Mouse (Mus musculus) heart, postnatal 0 days (tissue): ENCODE results near the gene Vcpkmt. TPM values are rescaled to one million over a fixed set of nuclear protein-coding genes. Genes with fewer than 3 reads are reported as not detected.
"Not testable (repeated sequence)": the region's sequence is repeated elsewhere in the genome, so short reads cannot be mapped to it uniquely, and the experiment has no call there.

Experiments used
- ATAC-seq: fragments of 200-750 bp; cut with Nextera tagmentation; 2 replicates; pipeline ENCODE4 v1.8.0; 2017; ENCODE audit warnings: low read depth, moderate number of reproducible peaks, moderate library complexity; ENCODE audit not compliant: insufficient read depth
- DNase-seq: peaks from one replicate; pipeline ENCODE4 v3.0.0-alpha.2; 2016; ENCODE audit warnings: low spot score
- H3K27ac ChIP-seq: fragments of 300-500 bp; sonication (generic); 2 replicates; pipeline ENCODE4 v1.5.1; 2014; ENCODE audit warnings: low read depth, mild to moderate bottlenecking
- H3K27me3 ChIP-seq: fragments of 300-500 bp; sonication (generic); 2 replicates; pipeline ENCODE4 v1.6.1; 2014; ENCODE audit warnings: low read length, mixed read lengths; ENCODE audit not compliant: control insufficient read depth, insufficient read depth
- H3K36me3 ChIP-seq: fragments of 300-500 bp; sonication (generic); replicated peaks from 2 replicates; pipeline ENCODE4 v1.6.1; 2014; ENCODE audit warnings: low read length, mixed read lengths; ENCODE audit not compliant: control insufficient read depth, insufficient read depth
- H3K4me1 ChIP-seq: fragments of 300-500 bp; sonication (generic); 2 replicates; pipeline ENCODE4 v1.6.1; 2014; ENCODE audit warnings: antibody characterized with exemption; ENCODE audit not compliant: control insufficient read depth, insufficient read depth
- H3K4me2 ChIP-seq: fragments of 300-500 bp; sonication (generic); 2 replicates; pipeline ENCODE4 v1.6.1; 2014; ENCODE audit warnings: low read depth, mild to moderate bottlenecking, low read length, moderate library complexity
- H3K4me3 ChIP-seq: fragments of 300-500 bp; sonication (generic); 2 replicates; pipeline ENCODE4 v1.5.1; 2014; ENCODE audit warnings: low read depth, low read length
- H3K9ac ChIP-seq: fragments of 300-500 bp; sonication (generic); replicated peaks from 2 replicates; pipeline ENCODE4 v1.6.1; 2014; ENCODE audit warnings: low read depth, low read length, mixed read lengths
- H3K9me3 ChIP-seq: fragments of 300-500 bp; sonication (generic); replicated peaks from 2 replicates; pipeline ENCODE4 v1.6.1; 2016; ENCODE audit warnings: low read length; ENCODE audit not compliant: control insufficient read depth
- CTCF ChIP-seq: IDR thresholded peaks from 2 replicates; pipeline ENCODE4 v1.5.1; 2016; ENCODE audit warnings: antibody characterized with exemption, control low read depth, low read depth
- EP300 ChIP-seq: IDR thresholded peaks from 2 replicates; pipeline ENCODE4 v1.6.1; 2016; ENCODE audit warnings: antibody characterized with exemption, low read depth
- WGBS: fragments of 180-500 bp; shearing (Covaris S2); extraction: QIAGEN DNeasy Blood & Tissue Kit; methylation state at CpG from one replicate; pipeline ENCODE4 v1.1.7; 2014; 5-methylcytosine and 5-hydroxymethylcytosine counted together
- polyA plus RNA-seq: library from polyadenylated mRNA; unstranded; fragments of >200 nt; fragmentation: Nextera tagmentation; extraction: Ambion mirVana; gene quantifications from 2 replicates; pipeline ENCODE4 v1.2.1, GENCODE M21; 2015
- total RNA-seq: library from RNA; depleted of rRNA; stranded (reverse); fragments of >200 nt; gene quantifications from 2 replicates; pipeline ENCODE4 v1.2.3, GENCODE M21; 2014; ENCODE audit warnings: low replicate concordance; rRNA removed

Gene Vcpkmt
- total RNA-seq (2.2 and 9.2 TPM in 2 replicates), polyA plus RNA-seq (9.6 and 10.6 TPM in 2 replicates)

GRCm38 (mm10) chr12:69582613-69583269, at the start of gene Vcpkmt:
Gene Vcpkmt (minus strand): TSS chr12:69583028.
- peak within 1 kb of the TSS; percentile 78 for H3K9ac ChIP-seq
- peaks cover 49% of the 10 kb centered on the region for H3K36me3 ChIP-seq
- H3K27me3 ChIP-seq: no peaks in the 10 kb centered on the region
- DNase-seq (peak; percentile 95), ATAC-seq (peak; percentile 97)
- peaks cover 7% of the 10 kb centered on the region for H3K4me1 ChIP-seq
- TF ChIP-seq CTCF (no peak), EP300 (no peak)
- H3K9me3 ChIP-seq: no peaks in the 10 kb centered on the region
- H3K4me2 ChIP-seq: peak within 1 kb of the TSS; percentile 87
- WGBS: under 1% methylated on average over 56 of the region's 56 CpGs
- H3K4me3 ChIP-seq: peak within 1 kb of the TSS; percentile 85
- peak within 1 kb of the TSS; percentile 72 for H3K27ac ChIP-seq

- WGBS: 40% methylated on average over 5 of the region's 5 CpGs
- H3K27ac ChIP-seq, DNase-seq, H3K4me3 ChIP-seq, H3K9ac ChIP-seq, H3K4me1 ChIP-seq, H3K4me2 ChIP-seq, H3K9me3 ChIP-seq, H3K27me3 ChIP-seq, ATAC-seq: not testable (repeated sequence)
- peaks cover 45% of the 10 kb centered on the region for H3K36me3 ChIP-seq
These were observed 35.8 kb upstream of the Vcpkmt start for GRCm38 (mm10) chr12:69618590-69618989.

- Histone ChIP-seq H3K27me3 (no peaks in the 10 kb centered on the region), H3K4me3 (no peak overlapping the region), H3K9ac (no peak overlapping the region), H3K36me3 (peaks cover 47% of the 10 kb centered on the region), H3K4me1 (no peaks in the 10 kb centered on the region), H3K4me2 (no peak overlapping the region), H3K27ac (no peak overlapping the region), H3K9me3 (no peaks in the 10 kb centered on the region)
- WGBS: 96% methylated on average over 2 of the region's 2 CpGs
- no peak for DNase-seq
- TF ChIP-seq EP300 (no peak), CTCF (no peak)
- ATAC-seq: no peak
These were observed 21.5 kb upstream of the Vcpkmt start for GRCm38 (mm10) chr12:69604367-69604766.

GRCm38 (mm10) chr12:69597446-69597845, 14.6 kb upstream of the Vcpkmt start:
- Histone ChIP-seq H3K9ac (no peak overlapping the region), H3K9me3 (no peaks in the 10 kb centered on the region), H3K27me3 (no peaks in the 10 kb centered on the region), H3K4me3 (no peak overlapping the region), H3K4me2 (no peak overlapping the region), H3K4me1 (no peaks in the 10 kb centered on the region), H3K36me3 (peaks cover 25% of the 10 kb centered on the region), H3K27ac (no peak overlapping the region)
- TF ChIP-seq CTCF (no peak), EP300 (no peak)
- 84% methylated on average over 4 of the region's 4 CpGs for WGBS
- no peak for DNase-seq
- no peak for ATAC-seq

- 88% methylated on average over 5 of the region's 5 CpGs for WGBS
- H3K27me3 ChIP-seq: no peaks in the 10 kb centered on the region
- H3K9ac ChIP-seq: no peak overlapping the region
- ATAC-seq (no peak), DNase-seq (no peak)
- H3K9me3 ChIP-seq: no peaks in the 10 kb centered on the region
- TF ChIP-seq EP300 (no peak), CTCF (no peak)
- no peak overlapping the region for H3K4me3 ChIP-seq
- H3K4me1 ChIP-seq: no peaks in the 10 kb centered on the region
- H3K27ac ChIP-seq: no peak overlapping the region
- no peak overlapping the region for H3K4me2 ChIP-seq
- peaks cover 32% of the 10 kb centered on the region for H3K36me3 ChIP-seq
These were observed 10.3 kb upstream of the Vcpkmt start for GRCm38 (mm10) chr12:69593130-69593529.

- peaks cover 44% of the 10 kb centered on the region for H3K36me3 ChIP-seq
- no peak for TF ChIP-seq CTCF
- TF ChIP-seq EP300: no peak
- H3K27me3 ChIP-seq: no peaks in the 10 kb centered on the region
- WGBS: 33% methylated on average over 5 of the region's 5 CpGs
- peaks cover 7% of the 10 kb centered on the region for H3K4me1 ChIP-seq
- H3K27ac ChIP-seq: peak overlapping the region; percentile 39; the same call in 1 of the 2 replicates
- H3K9me3 ChIP-seq: no peaks in the 10 kb centered on the region
- H3K9ac ChIP-seq: peak overlapping the region; percentile 78; the same call in 1 of the 2 replicates
- H3K4me2 ChIP-seq: peak overlapping the region; percentile 87
- no peak for DNase-seq
- no peak; the same call in 1 of the 2 replicates for ATAC-seq
- H3K4me3 ChIP-seq: peak overlapping the region; percentile 85
These were observed 422 bp upstream of the Vcpkmt start for GRCm38 (mm10) chr12:69583270-69583629.
